Mouse (Mus musculus) gastrocnemius, postnatal 36 days (tissue): ENCODE measurements at regions not wholly inside any gene's neighbourhood (a gene's known extent, or its start where the extent isn't known, plus 50 kb on each side); places are given as distances from the start of the nearest gene placed in this dataset.

Experiments
- DNase-seq, 2 experiments: peaks; one replicate each; pipeline ENCODE4 v3.0.0; 2022
- intact Hi-C: fragments of 180-260 bp; cut with DNase I; formaldehyde crosslinking; loops from one replicate; pipeline ENCODE4 v1.15.1; 2025
- microRNA-seq, 2 experiments: library from miRNA; unstranded; fragments of <30 nt; microRNA quantifications; one replicate each; pipeline ENCODE4 v1.2.0; 2021

- intact Hi-C loops: no loop called here
- no peak for DNase-seq
Measured at GRCm38 (mm10) chrX:19095960-19096359, 385.2 kb downstream of the Tex13c3 start.

- intact Hi-C loops: no loop called here
- DNase-seq: no peak
Measured at GRCm38 (mm10) chrX:19084435-19084834, 396.7 kb downstream of the Tex13c3 start.

- no peak for DNase-seq
Measured at GRCm38 (mm10) chrX:19080021-19080420, 401.1 kb downstream of the Tex13c3 start.

More at GRCm38 (mm10) chrX:19080021-19080420, 401.1 kb downstream of the Tex13c3 start:
- intact Hi-C loops: no loop called here

Small RNA genes lying in the stretch of these regions (microRNA-seq; reads per million reads assigned to microRNA genes)
- gene Mir221 (485 to 518 reads per million in 2 experiments), gene Mir222 (27.5 to 58.3 reads per million in 2 experiments)
